Mouse (Mus musculus) ES-E14 (cell line): Measurements from ENCODE around the gene Ank2.

Experiments used
- CHD2 ChIP-seq: IDR thresholded peaks from 2 replicates; pipeline ENCODE4 v1.6.1; 2014; ENCODE audit warnings: mild to moderate bottlenecking, low read depth, low read length, inconsistent platforms
- HCFC1 ChIP-seq: IDR thresholded peaks from 2 replicates; pipeline ENCODE4 v1.6.1; 2012; ENCODE audit warnings: low read length, inconsistent platforms, borderline replicate concordance; ENCODE audit not compliant: insufficient read depth
- MAFK ChIP-seq: IDR thresholded peaks from 2 replicates; pipeline ENCODE4 v1.6.1; 2014; ENCODE audit warnings: mild to moderate bottlenecking, low read depth, low read length, inconsistent platforms; ENCODE audit not compliant: insufficient read depth
- ZC3H11A ChIP-seq: IDR thresholded peaks from 2 replicates; pipeline ENCODE4 v1.6.1; 2012; ENCODE audit warnings: low read depth, mild to moderate bottlenecking, inconsistent platforms, low read length, borderline replicate concordance
- ZNF384 ChIP-seq: IDR thresholded peaks from 2 replicates; pipeline ENCODE4 v1.6.1; 2012; ENCODE audit warnings: low read depth, low read length, inconsistent platforms

GRCm38 (mm10) chr3:127250930-127251329 is 248.2 kb downstream of the Ank2 start:
- TF ChIP-seq HCFC1 (no peak), ZNF384 (no peak), MAFK (no peak), ZC3H11A (no peak), CHD2 (no peak)
